In genomic region chr11:67675562-67676540, GRCm38 (mm10) we compare ENCODE assay signal across 8 mouse cellular contexts. TPM values are rescaled to one million over a fixed set of nuclear protein-coding genes. Genes with fewer than 3 reads are reported as not detected.
DNase-seq lines count a peak whose midpoint lies in the region; ATAC-seq lines count a peak whose summit lies in the region.

No protein-coding gene starts in this region.

- no peaks in the 10 kb centered on the region for H3K27me3 ChIP-seq in intestine, embryonic 14.5 days (replicated peaks; ENCODE audit: control insufficient read depth, insufficient read depth, low read length)
- no peaks in the 10 kb centered on the region for H3K27me3 ChIP-seq in intestine, embryonic 15.5 days (replicated peaks)
- H3K27me3 ChIP-seq in midbrain, embryonic 13.5 days = no peaks in the 10 kb centered on the region

- no peak for DNase-seq in intestine, embryonic 14.5 days (ENCODE audit: low spot score)
- peak; percentile 16 for DNase-seq in MEL-GATA-1-ER (ENCODE audit: extremely low read depth, low read depth)
- DNase-seq in cerebellum, postnatal 25 days = peak; percentile 63 to 78
- DNase-seq in heart, postnatal 10 days = peak; percentile 68 to 77
- peak; percentile 67 to 71 for DNase-seq in layer of hippocampus, postnatal 10 days (ENCODE audit: low spot score in 2 of 2)
- DNase-seq in thymus, postnatal 25 days = peak; percentile 28

- 0 out of 2 replicates have a peak, but pooled peaks have one; percentile 40 for ATAC-seq in intestine, embryonic 14.5 days (replicated peaks; ENCODE audit: low FRiP score, low TSS enrichment, low read depth)
- ATAC-seq in intestine, embryonic 15.5 days = no peak
- peak; percentile 87 for ATAC-seq in midbrain, embryonic 13.5 days

- no peak overlapping the region for H3K4me2 ChIP-seq in intestine, embryonic 14.5 days (ENCODE audit: low read length)
- H3K4me2 ChIP-seq in intestine, embryonic 15.5 days (replicated peaks) = no peak overlapping the region
- no peak overlapping the region for H3K4me2 ChIP-seq in midbrain, embryonic 13.5 days (replicated peaks)

- WGBS in intestine, embryonic 14.5 days = 59% methylated on average over 12 of the region's 12 CpGs
- WGBS in intestine, embryonic 15.5 days = 63% methylated on average over 12 of the region's 12 CpGs
- 64% methylated on average over 12 of the region's 12 CpGs for WGBS in midbrain, embryonic 13.5 days

- no peak overlapping the region for H3K4me3 ChIP-seq in intestine, embryonic 14.5 days (ENCODE audit: low read depth, low read length)
- H3K4me3 ChIP-seq in intestine, embryonic 15.5 days (replicated peaks) = no peak overlapping the region
- H3K4me3 ChIP-seq in midbrain, embryonic 13.5 days (replicated peaks) = no peak overlapping the region

- intact Hi-C loops in heart, postnatal 10 days (cut with DNase I) = loop anchor here (1.0 to 5.0 kb wide), 3 partner anchors 19 to 563 kb away; no protein-coding TSS in a partner anchor

- no peak overlapping the region for H3K27ac ChIP-seq in intestine, embryonic 14.5 days (ENCODE audit: low read depth)
- no peak overlapping the region for H3K27ac ChIP-seq in intestine, embryonic 15.5 days
- no peak overlapping the region for H3K27ac ChIP-seq in midbrain, embryonic 13.5 days

- no peak overlapping the region for H3K9ac ChIP-seq in intestine, embryonic 14.5 days (ENCODE audit: low read length)
- H3K9ac ChIP-seq in intestine, embryonic 15.5 days = no peak overlapping the region
- H3K9ac ChIP-seq in midbrain, embryonic 13.5 days (replicated peaks) = no peak overlapping the region

- H3K9me3 ChIP-seq in intestine, embryonic 14.5 days (ENCODE audit: control insufficient read depth, low read length) = no peaks in the 10 kb centered on the region
- H3K9me3 ChIP-seq in intestine, embryonic 15.5 days = no peaks in the 10 kb centered on the region
- no peaks in the 10 kb centered on the region for H3K9me3 ChIP-seq in midbrain, embryonic 13.5 days

- H3K4me1 ChIP-seq in intestine, embryonic 14.5 days (replicated peaks; ENCODE audit: control insufficient read depth, insufficient read depth, low read length) = no peaks in the 10 kb centered on the region
- H3K4me1 ChIP-seq in intestine, embryonic 15.5 days (replicated peaks) = no peaks in the 10 kb centered on the region
- no peaks in the 10 kb centered on the region for H3K4me1 ChIP-seq in midbrain, embryonic 13.5 days (replicated peaks)

- H3K36me3 ChIP-seq in intestine, embryonic 14.5 days (ENCODE audit: control insufficient read depth, insufficient read depth, low read length) = no peaks in the 10 kb centered on the region
- no peaks in the 10 kb centered on the region for H3K36me3 ChIP-seq in intestine, embryonic 15.5 days
- no peaks in the 10 kb centered on the region for H3K36me3 ChIP-seq in midbrain, embryonic 13.5 days

RNA-seq across cellular contexts. Expression of gene Rcvrn, which starts 19.3 kb away (rescaled TPM):
- not detected in 2 replicates for polyA plus RNA-seq in intestine, embryonic 14.5 days (2014; fragmentation: Nextera tagmentation; extraction: Ambion mirVana)
- not detected in 2 replicates for polyA plus RNA-seq in intestine, embryonic 15.5 days (2015; fragmentation: Nextera tagmentation; extraction: Ambion mirVana)
- not detected for total RNA-seq in heart, postnatal 10 days (2021)
- 1 to 10 TPM; 1.4 to 2.1 TPM for total RNA-seq in layer of hippocampus, postnatal 10 days (2021)
- polyA plus RNA-seq in midbrain, embryonic 13.5 days (2015; fragmentation: Nextera tagmentation; extraction: Ambion mirVana) = not detected in 2 replicates
